Mouse (Mus musculus) fat pad, adult 2 months (tissue): ENCODE measurements around the gene Btbd35f24.
"Not testable (repeated sequence)": the region's sequence is repeated elsewhere in the genome, so short reads cannot be mapped to it uniquely, and the experiment has no call there.

Experiments
- DNase-seq: peaks from one replicate; pipeline ENCODE4 v3.0.0-alpha.2; 2011; ENCODE audit warnings: low read depth, low spot score; ENCODE audit errors: extremely low read depth

The Btbd35f24 gene

DNA sequence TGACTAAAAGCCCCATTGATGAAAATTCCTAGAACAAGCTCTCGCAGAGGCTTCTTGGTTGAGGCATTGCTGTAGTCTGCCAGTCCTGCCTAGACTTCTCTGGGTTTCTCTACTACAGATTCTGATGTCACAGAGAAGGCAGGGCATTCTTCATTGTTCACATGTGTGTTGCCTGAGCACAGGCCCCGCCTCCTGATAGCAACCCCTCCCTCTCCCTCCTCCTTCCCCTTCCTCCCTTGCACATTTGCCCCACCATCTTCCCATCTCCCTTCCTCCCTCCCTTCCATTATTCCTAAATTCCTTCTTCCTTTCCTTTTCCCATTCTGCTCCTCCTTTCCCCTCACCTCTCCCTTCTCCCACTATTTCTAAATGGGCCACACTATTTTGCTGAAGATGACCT lies at the start of gene Btbd35f24:
Gene Btbd35f24 (minus strand): TSS at position 101 of the 400 bp plus-strand sequence.
- DNase-seq = not testable (repeated sequence)
